Mouse (Mus musculus) midbrain, embryonic 12.5 days (tissue): ENCODE data around the gene Ltb4r2. TPM values are rescaled to one million over a fixed set of nuclear protein-coding genes. Genes with fewer than 3 reads are reported as not detected.

ENCODE experiments used
- ATAC-seq: fragments of 200-750 bp; cut with Nextera tagmentation; 2 replicates; pipeline ENCODE4 v1.8.0; 2017; ENCODE audit warnings: low read depth, moderate TSS enrichment, moderate library complexity; ENCODE audit not compliant: low FRiP score
- H3K27ac ChIP-seq: fragments of 300-500 bp; sonication (generic); replicated peaks from 2 replicates; pipeline ENCODE4 v1.5.1; 2016; ENCODE audit warnings: mild to moderate bottlenecking
- H3K27me3 ChIP-seq: fragments of 300-500 bp; sonication (generic); 2 replicates; pipeline ENCODE4 v1.6.1; 2016; ENCODE audit warnings: mild to moderate bottlenecking
- H3K36me3 ChIP-seq: fragments of 300-500 bp; sonication (generic); 2 replicates; pipeline ENCODE4 v1.6.1; 2016
- H3K4me1 ChIP-seq: fragments of 300-500 bp; sonication (generic); 2 replicates; pipeline ENCODE4 v1.6.1; 2016
- H3K4me2 ChIP-seq: fragments of 300-500 bp; sonication (generic); replicated peaks from 2 replicates; pipeline ENCODE4 v1.6.1; 2016; ENCODE audit warnings: mild to moderate bottlenecking, moderate library complexity
- H3K4me3 ChIP-seq: fragments of 300-500 bp; sonication (generic); 2 replicates; pipeline ENCODE4 v1.5.1; 2016; ENCODE audit warnings: mild to moderate bottlenecking
- H3K9ac ChIP-seq: fragments of 300-500 bp; sonication (generic); replicated peaks from 2 replicates; pipeline ENCODE4 v1.6.1; 2016; ENCODE audit warnings: mild to moderate bottlenecking, moderate library complexity
- H3K9me3 ChIP-seq: fragments of 300-500 bp; sonication (generic); 2 replicates; pipeline ENCODE4 v1.6.1; 2016; ENCODE audit warnings: mild to moderate bottlenecking
- WGBS: fragments of 180-500 bp; shearing (Covaris S2); methylation state at CpG from one replicate; pipeline ENCODE4 v1.1.7; 2016; 5-methylcytosine and 5-hydroxymethylcytosine counted together
- polyA plus RNA-seq: library from polyadenylated mRNA; unstranded; fragments of >200 nt; fragmentation: Nextera tagmentation; extraction: Ambion mirVana; gene quantifications from 2 replicates; pipeline ENCODE4 v1.2.1, GENCODE M21; 2016

Ltb4r2 gene
- polyA plus RNA-seq, 1 experiment from 2014 or later, result 0.24 TPM

DNA sequence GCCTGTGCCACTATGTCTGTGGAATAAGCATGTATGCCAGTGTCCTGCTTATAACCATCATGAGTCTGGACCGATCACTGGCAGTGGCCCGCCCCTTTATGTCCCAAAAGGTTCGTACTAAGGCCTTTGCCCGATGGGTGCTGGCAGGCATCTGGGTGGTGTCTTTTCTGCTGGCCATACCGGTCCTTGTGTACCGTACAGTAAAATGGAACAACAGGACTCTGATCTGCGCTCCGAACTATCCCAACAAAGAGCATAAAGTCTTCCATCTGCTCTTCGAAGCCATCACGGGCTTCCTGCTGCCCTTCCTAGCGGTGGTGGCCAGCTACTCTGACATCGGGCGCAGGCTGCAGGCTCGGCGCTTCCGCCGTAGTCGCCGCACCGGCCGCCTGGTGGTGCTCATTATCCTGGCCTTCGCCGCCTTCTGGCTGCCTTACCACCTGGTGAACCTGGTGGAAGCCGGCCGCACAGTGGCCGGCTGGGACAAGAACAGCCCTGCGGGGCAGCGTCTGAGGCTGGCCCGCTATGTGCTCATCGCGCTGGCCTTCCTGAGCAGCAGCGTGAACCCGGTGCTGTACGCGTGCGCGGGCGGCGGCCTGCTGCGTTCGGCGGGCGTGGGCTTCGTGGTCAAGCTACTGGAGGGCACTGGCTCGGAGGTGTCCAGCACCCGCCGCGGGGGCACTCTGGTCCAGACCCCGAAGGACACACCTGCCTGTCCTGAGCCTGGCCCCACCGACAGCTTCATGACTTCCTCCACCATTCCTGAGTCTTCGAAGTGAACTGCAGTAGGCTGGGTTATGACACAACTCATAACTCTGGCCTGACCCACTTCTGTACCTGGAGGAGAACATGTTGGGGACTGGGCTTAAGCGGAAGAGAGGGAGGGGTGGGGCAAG lies 6.5 kb downstream of the Ltb4r2 start:
- Histone ChIP-seq H3K36me3 (no peaks in the 10 kb centered on the region), H3K4me3 (peak overlapping the region; percentile 44), H3K27ac (no peak overlapping the region), H3K4me1 (peaks cover 11% of the 10 kb centered on the region), H3K9ac (peak overlapping the region; percentile 57), H3K27me3 (peaks cover 80% of the 10 kb centered on the region), H3K9me3 (no peaks in the 10 kb centered on the region), H3K4me2 (peak overlapping the region; percentile 73)
- peak; percentile 56 for ATAC-seq
- 13% methylated on average over 52 of the region's 52 CpGs for WGBS

DNA sequence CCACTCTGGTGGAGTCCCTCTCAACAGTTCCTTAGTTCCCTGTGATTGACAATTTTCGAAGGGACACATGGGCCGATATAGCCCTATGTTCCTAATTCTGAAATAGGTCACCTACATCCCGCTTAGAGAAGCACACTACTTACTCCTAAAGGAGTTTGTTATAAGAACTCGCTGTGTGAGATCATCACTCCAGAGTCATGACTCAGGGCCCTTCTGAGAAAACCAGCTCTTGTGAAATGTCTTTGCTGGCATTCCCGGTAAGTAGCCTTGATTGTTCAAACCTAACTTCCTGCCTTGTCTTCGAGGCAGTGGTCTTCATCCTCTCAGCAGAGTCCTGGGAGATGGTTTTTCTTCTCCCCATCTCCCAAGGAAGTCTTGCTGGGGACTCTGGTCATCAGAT lies 7.3 kb downstream of the Ltb4r2 start:
- no peak for ATAC-seq
- Histone ChIP-seq H3K4me3 (no peak overlapping the region), H3K4me1 (peaks cover 9% of the 10 kb centered on the region), H3K27me3 (peaks cover 78% of the 10 kb centered on the region), H3K4me2 (no peak overlapping the region), H3K36me3 (no peaks in the 10 kb centered on the region), H3K27ac (no peak overlapping the region), H3K9ac (no peak overlapping the region), H3K9me3 (no peaks in the 10 kb centered on the region)
- 90% methylated on average over 6 of the region's 6 CpGs for WGBS

DNA sequence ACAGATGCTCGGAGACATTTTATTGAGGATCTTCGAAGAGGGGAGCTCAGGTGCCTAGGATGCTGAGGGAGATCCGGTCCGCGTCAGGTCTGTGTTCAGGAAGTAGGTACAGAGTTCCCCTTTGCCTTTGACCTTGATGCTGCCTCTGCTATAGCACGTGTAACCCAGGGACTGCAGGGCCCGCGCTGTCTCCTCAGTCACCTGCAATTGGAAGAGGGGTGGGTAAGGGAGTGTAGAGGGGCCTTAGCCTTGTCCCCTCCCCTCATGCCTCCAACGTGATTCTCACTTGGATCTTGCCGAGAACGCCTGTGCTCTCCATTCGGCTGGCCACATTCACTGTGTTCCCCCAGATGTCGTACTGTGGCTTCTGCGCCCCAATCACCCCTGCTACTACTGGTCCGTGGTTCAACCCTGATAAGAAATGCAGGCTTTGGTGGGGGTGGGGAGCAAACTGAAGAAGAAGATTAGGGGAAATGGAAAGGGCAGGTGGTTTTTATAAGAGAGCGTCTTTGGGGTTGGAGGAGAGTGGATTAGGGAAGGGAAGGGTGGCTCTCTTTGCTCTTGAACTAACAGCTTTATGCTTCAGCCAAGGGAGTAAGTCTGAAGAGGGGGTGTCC lies 8.0 kb downstream of the Ltb4r2 start:
- no peaks in the 10 kb centered on the region for H3K36me3 ChIP-seq
- H3K4me1 ChIP-seq, result peaks cover 9% of the 10 kb centered on the region
- no peak overlapping the region for H3K4me3 ChIP-seq
- peaks cover 79% of the 10 kb centered on the region for H3K27me3 ChIP-seq
- H3K27ac ChIP-seq, result no peak overlapping the region
- H3K4me2 ChIP-seq, result no peak overlapping the region
- ATAC-seq, result no peak
- no peaks in the 10 kb centered on the region for H3K9me3 ChIP-seq
- WGBS, result 77% methylated on average over 16 of the region's 16 CpGs
- H3K9ac ChIP-seq, result no peak overlapping the region

DNA sequence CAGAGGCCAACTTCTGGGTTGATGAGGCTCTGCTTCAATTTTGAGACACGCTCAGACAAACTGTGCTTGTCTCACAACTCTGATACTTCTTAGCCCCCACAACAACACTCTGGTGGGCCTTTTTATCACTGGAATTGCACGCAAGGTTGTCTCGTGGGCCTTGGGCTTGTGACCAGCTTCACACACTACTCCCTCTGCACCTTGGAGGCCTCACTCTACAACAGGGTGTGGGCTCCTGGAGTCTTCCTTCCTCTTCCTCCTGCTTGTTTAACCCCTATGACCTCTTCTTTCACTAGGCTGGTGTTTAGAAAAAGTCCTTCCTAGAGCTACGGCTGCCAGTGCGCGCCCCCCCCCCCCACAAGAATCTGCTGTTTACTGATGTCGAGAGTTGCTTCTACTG lies 15.5 kb downstream of the Ltb4r2 start:
- Histone ChIP-seq H3K36me3 (no peaks in the 10 kb centered on the region), H3K27ac (no peak overlapping the region), H3K27me3 (peaks cover 50% of the 10 kb centered on the region), H3K4me1 (no peaks in the 10 kb centered on the region; the same call in 1 of the 2 replicates), H3K4me2 (no peak overlapping the region), H3K9ac (no peak overlapping the region), H3K9me3 (no peaks in the 10 kb centered on the region), H3K4me3 (no peak overlapping the region)
- no peak for ATAC-seq
- 67% methylated on average over 7 of the region's 7 CpGs for WGBS

DNA sequence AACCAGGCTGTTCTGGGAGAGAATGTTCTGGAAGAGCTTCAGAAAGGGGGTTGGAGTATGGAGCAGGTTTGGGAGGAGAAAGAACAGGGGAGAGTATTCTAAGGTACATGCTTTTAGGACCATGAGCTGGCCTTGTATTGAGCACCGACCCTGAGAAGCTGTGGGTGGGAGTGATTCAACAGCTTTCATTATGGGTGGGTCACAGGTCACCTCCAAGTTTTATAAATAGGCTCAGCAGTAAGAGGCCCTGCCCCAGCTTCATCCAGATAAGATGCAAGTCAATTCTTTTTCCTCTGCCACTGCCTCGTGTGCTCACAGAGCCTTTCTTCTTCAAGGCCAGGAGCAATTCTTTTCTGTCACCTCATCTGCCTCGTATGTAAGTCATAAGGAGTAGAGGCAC lies 15.9 kb downstream of the Ltb4r2 start:
- H3K9ac ChIP-seq, result no peak overlapping the region
- H3K36me3 ChIP-seq, result no peaks in the 10 kb centered on the region
- ATAC-seq, result no peak
- H3K27me3 ChIP-seq, result peaks cover 50% of the 10 kb centered on the region
- H3K9me3 ChIP-seq, result no peaks in the 10 kb centered on the region
- H3K27ac ChIP-seq, result no peak overlapping the region
- no peak overlapping the region for H3K4me3 ChIP-seq
- H3K4me2 ChIP-seq, result no peak overlapping the region
- no peaks in the 10 kb centered on the region; the same call in 1 of the 2 replicates for H3K4me1 ChIP-seq
- 52% methylated on average over 3 of the region's 3 CpGs for WGBS

DNA sequence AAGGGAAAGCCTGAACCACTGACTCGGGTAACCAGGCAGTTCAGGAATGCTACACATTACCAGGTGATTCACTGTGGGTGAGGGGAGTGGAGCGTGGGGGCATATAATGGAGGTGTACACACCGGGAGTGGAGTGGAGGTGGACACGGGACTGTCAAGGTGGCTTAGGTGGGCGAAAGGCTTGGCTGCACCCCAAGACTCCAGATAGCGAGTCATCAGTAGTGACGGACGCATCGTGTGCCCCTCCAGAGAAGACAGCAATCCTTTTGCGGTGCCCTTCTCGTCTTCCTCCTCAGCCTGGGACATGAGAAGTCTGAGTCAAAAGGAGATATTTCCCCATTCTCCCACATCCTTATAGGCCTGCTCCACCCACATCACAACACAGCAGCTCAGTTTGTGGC lies 16.6 kb downstream of the Ltb4r2 start:
- Histone ChIP-seq H3K9me3 (no peaks in the 10 kb centered on the region), H3K9ac (no peak overlapping the region), H3K4me1 (peaks cover under 1% of the 10 kb centered on the region; the same call in 1 of the 2 replicates), H3K27me3 (peaks cover 51% of the 10 kb centered on the region), H3K4me3 (no peak overlapping the region), H3K36me3 (no peaks in the 10 kb centered on the region), H3K4me2 (no peak overlapping the region), H3K27ac (no peak overlapping the region)
- ATAC-seq, result no peak
- 90% methylated on average over 11 of the region's 11 CpGs for WGBS

DNA sequence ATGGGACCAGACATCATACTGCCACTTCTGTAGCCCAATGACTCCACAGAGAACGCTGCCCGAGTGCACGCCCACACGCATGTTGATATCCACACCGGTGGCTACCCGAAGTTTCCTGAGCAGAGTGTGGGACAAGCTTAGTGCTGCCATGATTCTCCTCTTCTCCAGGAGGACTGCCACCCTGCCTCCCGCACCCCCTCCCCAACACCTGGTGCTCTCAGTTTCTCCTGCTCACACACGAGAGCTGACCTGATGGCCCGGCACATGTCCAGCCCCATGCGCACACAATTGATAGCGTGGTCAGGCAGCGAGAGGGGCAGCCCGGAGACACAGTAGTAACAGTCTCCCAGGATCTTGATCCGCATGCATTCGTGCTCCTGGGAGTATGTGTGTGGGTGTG lies 17.5 kb downstream of the Ltb4r2 start:
- Histone ChIP-seq H3K27ac (no peak overlapping the region), H3K9me3 (no peaks in the 10 kb centered on the region), H3K9ac (no peak overlapping the region), H3K27me3 (peaks cover 53% of the 10 kb centered on the region), H3K4me2 (no peak overlapping the region), H3K4me1 (peaks cover 7% of the 10 kb centered on the region; the same call in 1 of the 2 replicates), H3K36me3 (no peaks in the 10 kb centered on the region), H3K4me3 (no peak overlapping the region)
- no peak for ATAC-seq
- WGBS, result 90% methylated on average over 15 of the region's 15 CpGs

DNA sequence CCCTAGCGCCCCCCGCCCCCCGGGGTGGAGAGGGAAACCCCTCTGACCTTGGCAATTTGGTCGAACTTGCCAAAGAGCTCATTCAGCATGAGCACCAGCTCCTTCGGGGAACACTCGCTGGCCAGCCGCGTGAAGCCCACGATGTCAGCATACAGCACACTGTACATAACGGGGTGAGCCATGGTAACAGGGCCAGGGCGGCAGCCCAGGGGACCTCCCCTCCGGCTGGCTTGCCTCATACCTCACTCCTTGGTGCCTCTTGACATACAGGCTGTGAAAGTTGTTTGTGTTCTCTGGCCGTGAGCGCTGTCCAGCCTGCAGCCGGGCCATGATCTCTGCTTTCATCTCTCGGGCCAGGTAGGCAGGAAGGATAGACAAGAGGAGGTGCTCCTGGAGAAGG lies 18.4 kb downstream of the Ltb4r2 start:
- Histone ChIP-seq H3K27me3 (peaks cover 56% of the 10 kb centered on the region), H3K9ac (no peak overlapping the region), H3K9me3 (no peaks in the 10 kb centered on the region), H3K27ac (no peak overlapping the region), H3K4me3 (no peak overlapping the region), H3K36me3 (no peaks in the 10 kb centered on the region), H3K4me2 (no peak overlapping the region), H3K4me1 (peaks cover 7% of the 10 kb centered on the region; the same call in 1 of the 2 replicates)
- ATAC-seq, result no peak
- 69% methylated on average over 16 of the region's 16 CpGs for WGBS

DNA sequence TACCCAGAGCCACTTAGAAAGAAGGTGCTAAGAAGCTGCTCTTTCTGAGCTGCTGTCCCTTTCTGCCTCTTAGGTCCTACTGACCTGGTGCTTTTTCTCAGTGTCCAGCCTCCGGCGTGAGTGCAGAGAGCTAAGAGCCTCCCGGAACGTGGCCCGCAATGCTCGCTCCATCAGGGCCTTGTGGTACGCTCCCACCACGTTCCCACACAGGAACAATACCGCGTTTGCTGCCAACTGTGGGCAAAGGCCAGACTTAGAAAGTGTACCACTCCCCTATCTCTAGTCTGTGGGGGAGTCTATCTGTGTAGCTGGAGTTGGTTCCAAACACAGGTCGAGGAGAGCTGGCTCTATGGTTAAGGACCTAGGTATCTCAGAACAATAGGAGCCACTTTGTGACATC lies 19.5 kb downstream of the Ltb4r2 start:
- no peaks in the 10 kb centered on the region for H3K9me3 ChIP-seq
- 78% methylated on average over 11 of the region's 11 CpGs for WGBS
- H3K4me1 ChIP-seq, result peaks cover 7% of the 10 kb centered on the region; the same call in 1 of the 2 replicates
- no peak overlapping the region for H3K27ac ChIP-seq
- no peaks in the 10 kb centered on the region for H3K36me3 ChIP-seq
- no peak overlapping the region for H3K9ac ChIP-seq
- no peak overlapping the region for H3K4me3 ChIP-seq
- H3K4me2 ChIP-seq, result no peak overlapping the region
- ATAC-seq, result no peak
- peaks cover 67% of the 10 kb centered on the region for H3K27me3 ChIP-seq

DNA sequence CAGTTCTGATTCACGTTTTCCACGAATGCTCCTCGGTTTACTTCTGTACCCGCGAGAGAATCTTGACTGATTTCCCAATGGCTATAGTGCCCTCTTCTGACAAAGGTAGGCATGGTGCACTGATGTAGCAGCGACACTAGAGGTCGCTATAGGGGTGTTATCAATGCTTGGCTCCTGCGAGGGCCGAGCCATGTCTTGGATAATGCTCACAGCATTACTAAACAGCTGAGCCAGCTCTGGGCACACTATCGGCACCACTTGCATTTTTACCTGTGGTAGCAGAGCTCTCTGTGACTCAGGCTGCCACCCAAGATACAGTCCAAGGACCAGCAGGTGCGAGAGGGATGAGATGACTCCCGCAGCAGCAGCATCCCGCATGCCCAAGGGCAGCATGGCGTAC lies 20.1 kb downstream of the Ltb4r2 start:
- ATAC-seq, result peak; percentile 74; the same call in 1 of the 2 replicates
- 17% methylated on average over 14 of the region's 14 CpGs for WGBS
- peak overlapping the region; percentile 15; the same call in 1 of the 2 replicates for H3K4me3 ChIP-seq
- H3K4me2 ChIP-seq, result peak overlapping the region; percentile 34
- H3K9ac ChIP-seq, result no peak overlapping the region
- peaks cover 7% of the 10 kb centered on the region; the same call in 1 of the 2 replicates for H3K4me1 ChIP-seq
- no peak overlapping the region for H3K27ac ChIP-seq
- H3K36me3 ChIP-seq, result no peaks in the 10 kb centered on the region
- peaks cover 73% of the 10 kb centered on the region for H3K27me3 ChIP-seq
- H3K9me3 ChIP-seq, result no peaks in the 10 kb centered on the region

DNA sequence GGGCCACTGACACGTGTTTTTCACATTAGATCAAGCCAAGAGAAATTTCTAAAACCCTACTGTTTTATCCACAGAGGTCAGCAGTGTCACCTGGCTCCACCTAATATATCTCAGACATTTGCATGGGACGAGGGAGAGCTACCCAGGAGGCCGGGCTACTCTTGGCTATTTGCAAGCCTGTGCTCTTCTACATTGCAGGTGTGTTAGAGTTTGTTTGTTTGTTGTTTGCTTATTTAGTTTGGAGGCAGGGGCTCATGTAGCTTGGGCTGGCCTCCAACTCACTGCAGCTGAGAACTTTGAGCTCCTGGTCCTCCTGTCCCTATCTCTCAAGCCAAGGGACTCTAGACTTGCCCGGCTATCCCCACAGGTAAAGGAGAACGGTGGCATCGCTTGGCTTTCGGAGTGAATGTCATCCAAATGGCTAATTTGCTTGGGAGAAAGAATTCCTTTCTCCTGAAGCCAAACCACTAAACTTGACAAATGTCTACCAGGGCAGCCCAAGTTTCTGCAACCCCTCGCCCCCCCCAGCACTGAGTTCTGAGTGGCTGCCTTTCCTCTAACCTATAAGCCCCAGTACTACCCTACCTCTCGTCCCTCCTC lies 21.2 kb downstream of the Ltb4r2 start:
- no peak overlapping the region for H3K27ac ChIP-seq
- H3K4me3 ChIP-seq, result 0 out of 2 replicates have a peak overlapping the region, but pooled peaks have one; percentile 18
- H3K4me2 ChIP-seq, result no peak overlapping the region
- peaks cover 84% of the 10 kb centered on the region for H3K27me3 ChIP-seq
- H3K4me1 ChIP-seq, result peaks cover 7% of the 10 kb centered on the region; the same call in 1 of the 2 replicates
- no peaks in the 10 kb centered on the region for H3K36me3 ChIP-seq
- no peaks in the 10 kb centered on the region for H3K9me3 ChIP-seq
- H3K9ac ChIP-seq, result no peak overlapping the region
- 50% methylated on average over 9 of the region's 9 CpGs for WGBS
- ATAC-seq, result no peak
